Mouse (Mus musculus) ovary, adult 10 weeks (tissue): ENCODE measurements around the gene Sap30bp. TPM values are rescaled to one million over a fixed set of nuclear protein-coding genes. Genes with fewer than 3 reads are reported as not detected.

Source experiments
- polyA plus RNA-seq: library from polyadenylated mRNA; stranded (reverse); fragments of 350-450 nt; fragmentation: Illumina TruSeq; extraction: RNeasy Lipid Tissue Mini Kit (QIAGEN cat#74804); gene quantifications from one replicate; pipeline ENCODE4 v1.2.3, GENCODE M21; 2014

The Sap30bp gene
- 12.8 TPM for polyA plus RNA-seq

DNA sequence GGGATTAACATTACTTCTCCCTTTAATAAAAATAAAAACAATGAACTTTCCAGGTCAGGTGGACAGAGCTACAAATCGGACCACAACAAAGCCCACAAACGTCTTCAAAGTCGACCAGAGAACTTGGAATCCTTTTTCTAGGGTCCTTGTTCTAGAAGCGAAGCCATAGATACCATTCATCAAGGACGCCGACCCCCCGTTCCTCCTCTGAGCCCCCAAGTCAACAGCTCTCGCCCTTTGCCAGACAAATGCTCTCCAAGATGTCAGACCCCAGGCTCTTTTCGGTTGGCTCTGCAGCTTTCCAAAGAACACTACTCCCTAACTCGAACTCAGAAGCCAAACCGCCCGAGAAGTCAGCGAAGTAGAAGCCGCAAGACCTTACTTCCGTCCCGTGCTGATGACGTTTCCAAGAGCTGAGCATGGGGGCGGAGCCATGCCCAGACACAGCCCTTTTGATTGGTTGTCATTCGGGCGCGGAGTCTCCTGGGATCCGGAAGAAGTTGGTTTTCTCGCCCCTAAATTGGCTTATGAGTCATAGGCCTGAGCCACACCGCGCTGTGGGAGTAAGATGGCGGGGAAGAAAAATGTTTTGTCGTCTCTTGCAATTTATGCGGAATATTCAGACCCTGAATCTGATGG is at the start of gene Sap30bp, which contains the start of gene Recql5:
Gene Sap30bp (plus strand): TSS at position 175 of the 639 bp plus-strand sequence.
Gene Recql5 (minus strand): TSS at position 370 of the 639 bp plus-strand sequence.

DNA sequence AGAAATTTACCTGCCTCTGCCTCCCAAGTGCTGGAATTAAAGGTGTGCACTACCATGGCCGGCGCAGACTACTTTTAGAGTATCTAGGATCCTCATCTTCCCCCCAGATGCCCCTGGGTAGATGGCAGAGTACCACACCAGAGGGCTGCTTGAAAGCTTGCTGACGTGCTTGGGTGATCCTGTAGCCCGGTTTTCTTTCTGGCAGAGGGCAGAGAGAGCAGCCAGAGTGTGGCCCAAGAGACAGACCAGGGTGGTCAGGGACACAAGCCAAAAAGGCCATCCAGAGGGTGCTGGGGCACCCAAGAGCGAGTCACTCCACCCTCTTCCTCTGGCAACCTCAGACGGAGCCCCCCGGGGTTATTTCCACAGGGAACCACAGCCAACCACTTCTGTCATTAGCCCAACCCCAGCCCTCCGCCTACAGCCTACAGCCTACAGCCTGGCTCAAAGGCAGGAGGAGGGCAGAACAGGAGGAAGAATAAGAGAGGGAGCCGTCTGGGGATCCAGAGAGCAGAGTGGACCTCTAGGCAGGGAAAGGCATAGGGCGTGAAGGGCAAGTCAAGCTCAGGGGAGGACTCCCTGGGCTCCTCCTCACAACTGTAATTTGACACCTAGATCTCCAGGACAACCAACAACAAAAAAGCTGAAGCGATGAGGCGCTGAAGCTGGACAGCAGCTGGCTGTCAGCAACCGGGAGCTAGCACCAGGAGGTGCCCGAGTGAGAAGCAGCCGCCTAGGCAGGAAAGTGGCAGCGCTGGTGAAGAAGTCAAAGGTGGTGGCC is 33.4 kb upstream of the Sap30bp start, which contains the start of gene Smim5:
Gene Smim5 (plus strand): TSS at position 481 of the 781 bp plus-strand sequence.

DNA sequence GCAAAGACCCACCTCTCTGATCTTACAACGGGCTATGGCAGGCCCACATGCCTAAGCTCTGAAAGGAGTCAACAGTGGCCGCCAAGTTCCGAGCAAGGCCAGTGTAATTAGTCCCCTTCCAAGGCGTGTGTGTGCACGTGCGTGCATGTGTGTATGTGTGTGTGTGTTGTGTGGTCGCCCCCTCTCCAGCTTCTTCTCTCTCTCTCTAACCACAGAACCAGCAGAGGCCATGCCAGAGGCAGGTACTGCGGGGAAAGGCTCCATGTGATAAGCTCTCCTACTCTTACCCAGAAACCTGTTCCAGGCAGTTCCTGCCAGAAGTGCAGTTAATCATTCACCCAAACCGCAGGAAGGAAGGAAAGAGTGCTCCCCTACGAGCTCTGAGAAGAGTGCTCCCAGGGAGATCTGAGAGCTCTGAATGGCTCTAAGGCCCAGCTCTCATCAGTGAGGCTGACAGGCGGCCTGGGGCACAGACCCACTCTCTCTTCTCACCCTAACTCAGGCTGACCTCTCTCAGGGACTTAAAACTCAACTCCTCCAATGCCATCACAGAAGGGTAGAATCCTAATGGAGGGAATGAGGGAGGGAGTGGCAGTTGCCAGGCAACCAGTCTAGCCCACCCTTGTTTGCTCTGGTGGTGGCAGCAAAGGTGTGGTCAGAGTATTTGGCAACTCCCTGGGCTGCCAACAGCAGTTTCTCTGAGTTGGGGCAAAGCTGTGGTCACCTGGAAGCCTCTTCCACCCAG is 21.3 kb upstream of the Sap30bp start, which contains the start of gene Smim6:
Gene Smim6 (plus strand): TSS at position 386 of the 745 bp plus-strand sequence.

DNA sequence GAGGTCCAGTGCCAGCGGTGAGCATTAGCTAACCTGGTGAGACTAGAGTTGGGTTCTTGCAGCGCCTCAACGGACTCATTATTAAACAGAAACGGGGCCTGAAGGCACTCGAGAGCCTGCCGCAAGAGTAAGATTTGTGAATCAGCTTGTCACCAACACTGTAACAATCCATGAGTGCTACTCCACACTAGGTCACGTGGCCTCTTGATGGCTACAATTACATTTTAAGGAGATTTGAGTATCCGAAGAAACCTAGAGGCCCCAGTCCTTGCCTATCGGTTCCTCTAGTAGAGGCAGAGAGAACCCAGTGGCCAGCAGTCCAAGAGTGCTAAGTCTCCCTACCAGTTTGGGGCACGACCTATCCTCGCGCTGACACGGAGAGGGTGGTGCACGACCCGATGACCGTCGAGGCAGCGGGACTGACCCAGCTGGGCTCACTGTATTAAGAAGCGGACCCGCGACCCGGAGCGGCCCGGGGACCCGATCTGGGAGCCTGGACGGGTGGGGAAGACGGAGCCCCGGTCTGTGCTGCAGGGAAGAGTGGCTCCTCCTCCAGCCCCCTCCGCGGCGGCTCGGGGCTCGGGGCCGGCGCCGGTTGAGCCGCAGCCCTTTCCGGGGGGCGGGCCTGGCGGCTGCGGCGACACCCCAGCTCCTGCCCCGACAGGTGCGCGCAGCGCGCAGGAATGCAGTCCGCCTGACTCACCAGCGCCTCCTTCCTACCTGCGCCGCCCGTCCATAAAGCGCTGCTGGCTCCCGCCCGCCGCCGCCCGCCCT is 41.4 kb downstream of the Sap30bp start, which contains the start of gene Itgb4:
Gene Itgb4 (plus strand): TSS at position 401 of the 774 bp plus-strand sequence.

DNA sequence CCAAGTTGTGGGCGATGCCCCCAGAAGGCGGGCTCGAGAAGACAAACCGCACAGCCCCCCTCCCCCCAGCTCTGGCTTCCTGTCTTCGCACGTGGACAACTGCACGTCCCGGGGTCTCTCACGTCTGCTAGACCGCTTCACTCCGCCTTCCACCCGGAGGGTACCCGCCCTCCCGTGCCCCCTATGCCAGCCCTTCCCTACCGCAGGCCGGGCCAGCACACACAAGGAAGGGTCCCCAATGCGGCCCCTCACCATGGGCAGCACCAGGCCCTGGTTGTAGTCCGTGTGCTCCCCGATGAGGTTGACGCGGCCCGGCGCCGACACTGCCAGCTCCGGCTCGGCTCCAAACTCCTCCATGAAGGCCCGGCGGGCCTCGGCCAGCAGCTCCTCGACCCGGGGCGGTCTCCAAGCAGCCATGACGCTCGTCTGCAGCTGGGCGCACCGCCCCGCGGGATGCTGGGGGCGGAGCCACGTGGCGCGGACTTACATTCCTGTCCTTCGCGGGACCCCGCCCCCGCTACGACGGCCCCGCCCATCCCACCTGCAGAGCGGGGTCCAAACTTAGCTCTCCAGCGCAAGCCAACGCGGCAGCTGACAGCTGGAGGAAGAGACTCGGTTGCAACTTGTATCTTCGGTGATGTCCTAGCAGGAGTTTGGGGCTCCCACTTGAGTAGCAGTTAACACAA is 79.3 kb downstream of the Sap30bp start, which contains the start of gene Galk1:
Gene Galk1 (minus strand): TSS at position 458 of the 686 bp plus-strand sequence.

Other genes with a start within 250 kb of the Sap30bp start
- gene Grb2, start 224.7 kb upstream of the Sap30bp start, polyA plus RNA-seq, result 115 TPM
- 1.1 TPM for gene Tmem94, start 167.8 kb upstream of the Sap30bp start, polyA plus RNA-seq
- 0.51 TPM for gene Caskin2, start 119.6 kb upstream of the Sap30bp start, polyA plus RNA-seq
- gene Tsen54, start 118.6 kb upstream of the Sap30bp start, polyA plus RNA-seq, result not detected
- 2.3 TPM for gene Llgl2, start 109.2 kb upstream of the Sap30bp start, polyA plus RNA-seq
- gene Myo15b, start 74.9 kb upstream of the Sap30bp start, polyA plus RNA-seq, result not detected
- not detected for gene Smim5, start 33.3 kb upstream of the Sap30bp start, polyA plus RNA-seq
- gene Smim6, start 21.3 kb upstream of the Sap30bp start, polyA plus RNA-seq, result not detected
- 1.7 TPM for gene Recql5, start 195 bp downstream of the Sap30bp start, polyA plus RNA-seq
- gene Itgb4, start 41.4 kb downstream of the Sap30bp start, polyA plus RNA-seq, result not detected
- gene Galk1, start 79.4 kb downstream of the Sap30bp start, polyA plus RNA-seq, result not detected
- gene H3f3b, start 94.7 kb downstream of the Sap30bp start, polyA plus RNA-seq, result 1,980 TPM
- gene Unk, start 97.0 kb downstream of the Sap30bp start, polyA plus RNA-seq, result 2.9 TPM
- 0.23 TPM for gene Unc13d, start 144.7 kb downstream of the Sap30bp start, polyA plus RNA-seq
- gene Wbp2, start 153.7 kb downstream of the Sap30bp start, polyA plus RNA-seq, result 15.5 TPM
- gene Trim47, start 193.9 kb downstream of the Sap30bp start, polyA plus RNA-seq, result not detected
- gene Trim65, start 197.8 kb downstream of the Sap30bp start, polyA plus RNA-seq, result 4.9 TPM
- 1.3 TPM for gene Mrpl38, start 205.6 kb downstream of the Sap30bp start, polyA plus RNA-seq
- 14.4 TPM for gene Fbf1, start 234.9 kb downstream of the Sap30bp start, polyA plus RNA-seq